Mouse (Mus musculus): Measurements from ENCODE around the gene Serpinb13.

- TF ChIP-seq POLR2A (IDR thresholded peaks at IDR 0.05; ENCODE audit: borderline replicate concordance, extremely low read depth, low read depth, low read length) (no peak), CTCF (IDR thresholded peaks at IDR 0.05; ENCODE audit: insufficient read depth, low read length) (no peak)
These were observed 48.8 kb upstream of the Serpinb13 start for GRCm38 (mm10) chr1:106931954-106932353.
